Mouse (Mus musculus) CD4-positive, CD25-positive, alpha-beta regulatory T cell, adult 2 months (primary cell): ENCODE measurements around the gene Spic.
"Not testable (repeated sequence)": the region's sequence is repeated elsewhere in the genome, so short reads cannot be mapped to it uniquely, and the experiment has no call there.

ENCODE experiments used
- DNase-seq: peaks from one replicate; pipeline ENCODE4 v3.0.0-alpha.2; 2012; ENCODE audit warnings: low read depth, low spot score

The Spic gene

GRCm38 (mm10) chr10:88684925-88685324 is at the start of gene Spic:
Gene Spic, minus strand, starts transcription at chr10:88685015.
- no peak for DNase-seq

- DNase-seq = peak; percentile 31
These were observed 47.5 kb upstream of the Spic start for GRCm38 (mm10) chr10:88732309-88732622.

GRCm38 (mm10) chr10:88731496-88732308 is 46.9 kb upstream of the Spic start:
- DNase-seq = no peak

GRCm38 (mm10) chr10:88730571-88731495 is 46.0 kb upstream of the Spic start, which contains the start of gene Arl1:
Gene Arl1, plus strand, starts transcription at chr10:88730858.
- DNase-seq = peak; percentile 87

- no peak for DNase-seq
These were observed 43.4 kb upstream of the Spic start for GRCm38 (mm10) chr10:88728166-88728565.

- DNase-seq = peak; percentile 69
These were observed 42.3 kb upstream of the Spic start for GRCm38 (mm10) chr10:88727128-88727527.

GRCm38 (mm10) chr10:88725343-88725742 is 40.5 kb upstream of the Spic start:
- peak; percentile 47 for DNase-seq

- no peak for DNase-seq
These were observed 34.8 kb upstream of the Spic start for GRCm38 (mm10) chr10:88719618-88720017.

GRCm38 (mm10) chr10:88717756-88718025 is 32.9 kb upstream of the Spic start:
- no peak for DNase-seq

GRCm38 (mm10) chr10:88716986-88717755 is 32.4 kb upstream of the Spic start:
- no peak for DNase-seq

- no peak for DNase-seq
These were observed 30.8 kb upstream of the Spic start for GRCm38 (mm10) chr10:88715621-88716020.

- no peak for DNase-seq
These were observed 29.9 kb upstream of the Spic start for GRCm38 (mm10) chr10:88714744-88715143.

- no peak for DNase-seq
These were observed 27.5 kb upstream of the Spic start for GRCm38 (mm10) chr10:88712359-88712758.

GRCm38 (mm10) chr10:88708671-88709523 is 24.1 kb upstream of the Spic start:
- DNase-seq = peak; percentile 17

GRCm38 (mm10) chr10:88700938-88701337 is 16.1 kb upstream of the Spic start:
- DNase-seq = no peak

GRCm38 (mm10) chr10:88682904-88683563 is 1.8 kb downstream of the Spic start:
- no peak for DNase-seq

GRCm38 (mm10) chr10:88672825-88673224 is 12.0 kb downstream of the Spic start:
- DNase-seq = no peak

GRCm38 (mm10) chr10:88672123-88672522 is 12.7 kb downstream of the Spic start:
- DNase-seq = no peak

GRCm38 (mm10) chr10:88669719-88670118 is 15.1 kb downstream of the Spic start:
- DNase-seq = peak; percentile 48

GRCm38 (mm10) chr10:88663856-88664255 is 21.0 kb downstream of the Spic start:
- not testable (repeated sequence) for DNase-seq

- no peak for DNase-seq
These were observed 25.9 kb downstream of the Spic start for GRCm38 (mm10) chr10:88658918-88659317.
